Mouse (Mus musculus): ENCODE data around the gene Gm17332.

- no peak for TF ChIP-seq CTCF (IDR thresholded peaks at IDR 0.05; ENCODE audit: borderline replicate concordance, extremely low read depth, insufficient read depth, insufficient read length)
- no peak for TF ChIP-seq POLR2A (IDR thresholded peaks at IDR 0.05; ENCODE audit: borderline replicate concordance, extremely low read depth, insufficient read depth, insufficient read length, poor library complexity, severe bottlenecking)
Observed at GRCm38 (mm10) chr11:31225359-31225758, 43.1 kb upstream of the Gm17332 start.

All from brain, embryonic 14.5 days (tissue).